Mouse (Mus musculus): Measurements from ENCODE around the gene Pacrg. TPM values are rescaled to one million over a fixed set of nuclear protein-coding genes. Genes with fewer than 3 reads are reported as not detected.

The Pacrg gene
- total RNA-seq, 2 experiments from 2014 or later, result 15.8 to 17.7 TPM

DNA sequence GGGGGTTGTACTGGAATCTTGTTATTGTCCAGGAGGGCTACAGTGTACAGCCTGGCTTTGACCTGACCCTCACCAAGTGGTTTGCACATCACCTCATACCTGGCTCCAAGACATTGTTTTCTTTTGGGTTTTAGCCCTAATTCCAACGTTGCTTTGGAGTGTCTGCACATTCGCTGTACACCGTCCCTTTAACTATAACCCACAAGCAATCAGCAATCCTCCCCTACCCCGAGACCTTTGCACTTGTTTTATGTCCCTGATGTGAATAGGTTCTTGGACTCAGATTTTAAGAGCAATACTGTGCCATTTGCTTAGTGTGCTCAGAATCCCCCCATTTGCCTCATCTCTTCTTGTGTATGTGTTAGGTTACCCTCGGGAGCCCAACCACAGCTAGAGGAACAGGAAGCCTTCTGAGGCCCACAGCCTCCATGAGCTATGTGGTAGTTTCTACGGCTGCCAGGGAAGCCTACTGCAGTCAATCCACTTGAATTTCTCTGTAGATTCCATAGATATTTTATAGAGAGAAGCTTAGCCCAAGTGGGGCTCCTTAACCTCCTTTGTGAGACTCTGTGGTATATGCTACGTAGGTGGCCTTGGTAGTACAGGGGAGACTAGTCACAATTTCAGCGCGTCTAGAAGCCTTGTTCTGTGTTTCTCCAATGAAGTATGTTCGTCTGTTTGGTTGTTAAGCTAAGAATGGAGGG is 442.0 kb downstream of the Pacrg start:
- intact Hi-C loops (cut with DNase I), result loop anchor here (5.0 kb wide), 1 partner anchor 344 kb away; no protein-coding TSS in a partner anchor
- no peak for DNase-seq (ENCODE audit: low spot score in 2 of 2)

GRCm38 (mm10) chr17:10397336-10397735 is 442.8 kb downstream of the Pacrg start:
- intact Hi-C loops (cut with DNase I), result loop anchor here (5.0 kb wide), 1 partner anchor 345 kb away; no protein-coding TSS in a partner anchor
- no peak for DNase-seq (ENCODE audit: low spot score in 2 of 2)

- DNase-seq (ENCODE audit: low spot score in 2 of 2), result no peak
- intact Hi-C loops (cut with DNase I), result loop anchor here (5.0 kb wide), 1 partner anchor 345 kb away; no protein-coding TSS in a partner anchor
These were observed 443.2 kb downstream of the Pacrg start for GRCm38 (mm10) chr17:10396863-10397262.

DNA sequence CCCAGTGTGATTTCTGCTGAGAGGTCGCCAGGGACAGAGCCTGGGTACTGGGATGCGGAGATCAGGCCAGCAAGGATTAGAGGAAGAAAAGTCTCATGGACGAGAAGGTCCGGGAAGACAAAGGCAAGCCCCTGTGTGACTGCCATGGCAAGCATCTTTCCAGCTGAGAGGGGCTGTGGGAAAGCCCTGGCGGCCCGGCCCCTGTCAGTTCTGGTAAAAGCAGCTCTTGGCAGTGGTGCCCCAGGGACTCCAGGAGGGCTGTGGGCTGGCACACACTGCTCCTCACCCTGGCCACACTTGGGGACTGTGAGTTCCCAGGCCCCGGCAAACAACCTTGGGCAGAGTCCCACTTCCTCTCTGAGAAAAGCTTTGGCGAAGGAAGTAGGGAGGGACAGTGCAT is 445.3 kb downstream of the Pacrg start:
- DNase-seq (ENCODE audit: low spot score in 2 of 2), result peak; percentile 61 to 74
- intact Hi-C loops (cut with DNase I), result loop anchor here (2.0 to 5.0 kb wide), 4 partner anchors 60 to 347 kb away; no protein-coding TSS in a partner anchor

DNA sequence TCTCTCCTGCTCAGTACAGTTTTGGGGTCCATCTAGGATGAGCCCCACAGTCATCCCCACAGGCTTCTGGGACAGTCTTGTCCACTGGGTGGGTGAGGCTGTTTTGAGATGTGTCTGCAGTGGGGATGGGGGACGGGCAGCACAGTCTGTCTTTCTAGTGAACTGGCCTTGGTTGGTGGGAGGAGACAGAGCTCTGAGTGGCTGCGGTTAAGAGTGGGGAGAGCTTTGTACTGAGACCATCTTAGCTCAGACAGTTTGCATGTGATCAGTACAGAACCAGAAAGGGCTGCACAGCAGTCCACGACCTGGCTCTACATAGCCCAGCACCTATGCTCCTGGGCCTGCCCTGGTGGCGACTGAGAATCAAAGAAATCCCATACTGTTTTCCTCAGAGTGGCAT is 446.3 kb downstream of the Pacrg start:
- DNase-seq (ENCODE audit: low spot score in 2 of 2), result no peak
- intact Hi-C loops (cut with DNase I), result loop anchor here (2.0 to 5.0 kb wide), 3 partner anchors 59 to 99 kb away; no protein-coding TSS in a partner anchor

- intact Hi-C loops (cut with DNase I), result loop anchor here (5.0 kb wide), 1 partner anchor 70 kb away; no protein-coding TSS in a partner anchor
- peak in 1 of 2 experiments; percentile 37 for DNase-seq (ENCODE audit: low spot score in 2 of 2)
These were observed 447.6 kb downstream of the Pacrg start for GRCm38 (mm10) chr17:10392342-10393034.

- peak; percentile 52 to 75 for DNase-seq (ENCODE audit: low spot score in 2 of 2)
- intact Hi-C loops (cut with DNase I), result loop anchor here (5.0 kb wide), 1 partner anchor 68 kb away; no protein-coding TSS in a partner anchor
These were observed 449.6 kb downstream of the Pacrg start for GRCm38 (mm10) chr17:10390232-10391172.

- intact Hi-C loops (cut with DNase I), result loop anchor here (5.0 kb wide), 1 partner anchor 67 kb away; no protein-coding TSS in a partner anchor
- no peak for DNase-seq (ENCODE audit: low spot score in 2 of 2)
These were observed 450.4 kb downstream of the Pacrg start for GRCm38 (mm10) chr17:10389740-10390139.

DNA sequence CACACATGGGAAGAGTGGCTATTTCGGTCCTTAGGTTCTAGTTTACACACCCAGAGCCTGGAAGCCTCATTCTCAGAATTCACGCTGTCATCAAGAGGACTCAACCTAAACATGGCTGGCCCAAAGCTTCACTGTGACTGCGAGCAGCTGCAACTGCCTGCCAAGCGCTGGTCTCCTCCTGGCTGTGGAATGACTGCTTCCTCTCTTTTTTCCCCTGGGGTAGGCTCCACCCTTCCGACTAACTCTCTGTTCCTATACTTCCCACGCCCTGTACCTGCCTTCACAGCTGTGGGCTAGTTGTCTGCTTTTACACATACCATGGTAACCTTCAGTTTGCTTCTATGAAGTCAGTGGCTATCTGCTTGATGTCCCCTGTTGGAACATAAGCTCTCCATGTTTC is 453.6 kb downstream of the Pacrg start:
- intact Hi-C loops (cut with DNase I), result no loop called here
- no peak for DNase-seq (ENCODE audit: low spot score in 2 of 2)

DNA sequence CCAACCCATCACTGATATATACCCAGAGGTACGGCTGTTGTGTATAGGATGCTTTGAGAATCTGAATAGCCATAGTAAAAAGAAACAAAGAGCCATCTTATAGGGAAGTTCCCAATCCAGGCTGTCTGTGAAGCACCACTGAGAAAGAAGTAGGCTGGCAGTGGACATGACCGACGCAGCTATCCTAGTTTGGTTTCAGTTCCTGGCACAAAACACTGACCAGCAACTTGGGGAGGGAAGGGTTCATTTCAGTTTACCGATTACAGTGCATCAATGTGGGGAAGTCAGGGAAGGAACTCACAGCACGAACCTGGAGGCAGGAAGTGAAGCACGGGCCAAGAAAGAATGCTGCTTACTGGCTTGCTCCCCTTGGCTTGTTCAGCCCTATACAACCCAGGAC is 456.7 kb downstream of the Pacrg start:
- intact Hi-C loops (cut with DNase I), result no loop called here
- peak in 1 of 2 experiments; percentile 34 for DNase-seq (ENCODE audit: low spot score in 2 of 2)

DNA sequence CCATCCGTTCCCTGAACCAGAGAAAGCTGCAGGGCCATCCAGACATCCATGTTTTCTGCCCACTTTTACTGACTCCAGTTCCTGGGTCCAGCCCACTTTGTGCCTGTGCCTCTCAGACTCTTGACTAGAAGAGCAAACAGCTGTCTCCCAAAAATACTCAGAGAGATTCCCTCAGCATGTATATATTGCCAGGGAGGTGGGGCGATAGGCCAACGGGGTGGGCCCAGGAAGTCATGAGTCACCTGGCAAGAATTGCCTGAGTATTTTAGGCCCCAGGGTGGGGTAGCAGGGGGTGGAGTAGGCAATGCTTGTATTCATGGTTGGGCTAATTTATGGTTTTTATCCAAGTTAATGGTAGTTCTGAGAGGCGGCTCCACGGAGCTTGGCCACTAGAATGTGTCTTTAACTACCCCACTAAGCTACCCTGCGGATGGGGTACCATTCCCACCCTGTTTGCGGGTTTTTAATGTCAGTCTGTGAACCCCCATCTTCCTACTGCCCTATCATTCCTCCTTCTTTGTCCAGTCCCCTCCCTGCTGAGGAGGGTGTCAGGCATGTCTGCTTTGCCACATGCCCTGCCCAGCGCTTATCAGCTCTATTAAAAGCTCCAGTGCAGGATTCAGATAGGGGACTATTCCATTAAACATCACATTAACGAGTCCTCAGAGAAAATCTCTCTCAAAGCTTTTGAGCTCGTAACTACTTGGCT is 461.5 kb downstream of the Pacrg start:
- no peak for DNase-seq (ENCODE audit: low spot score in 2 of 2)
- intact Hi-C loops (cut with DNase I), result no loop called here

- intact Hi-C loops (cut with DNase I), result no loop called here
- DNase-seq (ENCODE audit: low spot score in 2 of 2), result no peak
These were observed 462.5 kb downstream of the Pacrg start for GRCm38 (mm10) chr17:10377606-10378005.

DNA sequence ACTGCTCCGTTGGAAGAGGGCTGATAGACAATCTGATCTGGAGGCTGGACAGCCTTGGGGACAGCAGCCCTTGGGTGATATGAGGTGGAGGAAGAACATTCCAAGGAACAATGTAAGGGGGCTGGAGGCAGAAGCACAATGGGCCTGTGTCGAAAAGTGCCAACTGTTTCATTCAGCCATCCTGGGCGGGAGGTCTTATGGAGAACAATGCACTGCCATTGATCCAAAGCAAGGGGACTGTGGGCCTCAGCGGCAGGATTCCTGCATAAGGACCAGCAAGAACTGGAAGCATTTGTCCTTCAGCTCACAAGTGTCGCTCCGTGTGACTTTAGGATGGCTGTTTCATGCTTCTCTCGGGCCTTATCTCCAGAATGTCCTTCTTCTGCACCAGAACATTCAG is 465.8 kb downstream of the Pacrg start:
- intact Hi-C loops (cut with DNase I), result no loop called here
- no peak for DNase-seq (ENCODE audit: low spot score in 2 of 2)

GRCm38 (mm10) chr17:10373727-10374126 is 466.4 kb downstream of the Pacrg start:
- DNase-seq (ENCODE audit: low spot score in 2 of 2), result no peak
- intact Hi-C loops (cut with DNase I), result no loop called here

GRCm38 (mm10) chr17:10372001-10372785 is 467.9 kb downstream of the Pacrg start:
- intact Hi-C loops (cut with DNase I), result no loop called here
- no peak for DNase-seq (ENCODE audit: low spot score in 2 of 2)

GRCm38 (mm10) chr17:10371472-10371871 is 468.6 kb downstream of the Pacrg start:
- DNase-seq (ENCODE audit: low spot score in 2 of 2), result no peak
- intact Hi-C loops (cut with DNase I), result no loop called here

- DNase-seq (ENCODE audit: low spot score in 2 of 2), result peak in 1 of 2 experiments; percentile 50
- intact Hi-C loops (cut with DNase I), result no loop called here
These were observed 469.4 kb downstream of the Pacrg start for GRCm38 (mm10) chr17:10370660-10371130.

Data from left cerebral cortex, postnatal 25 days (tissue).